ENCODE assay signal across 9 mouse cellular contexts in genomic region chr11:53032336-53032735, GRCm38 (mm10).
DNase-seq lines count a peak whose midpoint lies in the region; ATAC-seq and TF ChIP-seq lines count a peak whose summit lies in the region.
"Had no signal": no experiment of that assay in that cellular context is flagged by ENCODE, and none has a peak within 500 bp of the region (broad histone marks: within the 10 kb centered on the region; RNA-seq: fewer than 3 reads in every experiment).

No protein-coding gene starts in this region.

- no peak for ATAC-seq in neural tube, embryonic 15.5 days (ENCODE audit: low FRiP score)
- ATAC-seq in kidney, embryonic 16.5 days (ENCODE audit: low FRiP score, low TSS enrichment): peak; percentile 35; the same call in 1 of the 2 replicates
- no peak for ATAC-seq in liver, embryonic 13.5 days (ENCODE audit: low read depth)

- no peaks in the 10 kb centered on the region for H3K9me3 ChIP-seq in neural tube, embryonic 15.5 days (replicated peaks)
- H3K9me3 ChIP-seq in kidney, embryonic 16.5 days (ENCODE audit: low read length): no peaks in the 10 kb centered on the region
- no peaks in the 10 kb centered on the region for H3K9me3 ChIP-seq in liver, embryonic 13.5 days (replicated peaks)

- 0 out of 2 replicates have a peak, but pooled peaks cover 8% of the 10 kb centered on the region for H3K27me3 ChIP-seq in neural tube, embryonic 15.5 days (replicated peaks)
- no peaks in the 10 kb centered on the region for H3K27me3 ChIP-seq in kidney, embryonic 16.5 days (ENCODE audit: insufficient read depth, low read length)
- H3K27me3 ChIP-seq in liver, embryonic 13.5 days: no peaks in the 10 kb centered on the region

- no peaks in the 10 kb centered on the region for H3K36me3 ChIP-seq in neural tube, embryonic 15.5 days
- H3K36me3 ChIP-seq in kidney, embryonic 16.5 days (ENCODE audit: insufficient read depth, low read length): no peaks in the 10 kb centered on the region
- H3K36me3 ChIP-seq in liver, embryonic 13.5 days: no peaks in the 10 kb centered on the region

- H3K4me2 ChIP-seq in neural tube, embryonic 15.5 days: no peak overlapping the region
- H3K4me2 ChIP-seq in kidney, embryonic 16.5 days (replicated peaks; ENCODE audit: low read depth, low read length): no peak overlapping the region
- H3K4me2 ChIP-seq in liver, embryonic 13.5 days: no peak overlapping the region

- WGBS in neural tube, embryonic 15.5 days: 24% methylated on average over 4 of the region's 4 CpGs
- WGBS in kidney, embryonic 16.5 days: 25% methylated on average over 4 of the region's 4 CpGs
- WGBS in liver, embryonic 13.5 days (ENCODE audit: insufficient replicate concordance): 21% methylated on average over 4 of the region's 4 CpGs

- peak; percentile 96 for TF ChIP-seq CTCF in gastrocnemius, adult 2 months (IDR thresholded peaks at IDR 0.05)

- no peak overlapping the region for H3K9ac ChIP-seq in neural tube, embryonic 15.5 days (replicated peaks)
- no peak overlapping the region for H3K9ac ChIP-seq in kidney, embryonic 16.5 days (replicated peaks; ENCODE audit: low read length)
- H3K9ac ChIP-seq in liver, embryonic 13.5 days: no peak overlapping the region

- peaks cover 8% of the 10 kb centered on the region; the same call in 1 of the 2 replicates for H3K4me1 ChIP-seq in neural tube, embryonic 15.5 days
- no peaks in the 10 kb centered on the region for H3K4me1 ChIP-seq in kidney, embryonic 16.5 days (ENCODE audit: insufficient read depth, low read length)
- H3K4me1 ChIP-seq in liver, embryonic 13.5 days (replicated peaks): no peaks in the 10 kb centered on the region

- no peak overlapping the region for H3K4me3 ChIP-seq in neural tube, embryonic 15.5 days (replicated peaks)
- H3K4me3 ChIP-seq in gastrocnemius, adult 2 months: no peak overlapping the region
- no peak overlapping the region for H3K4me3 ChIP-seq in kidney, embryonic 16.5 days (ENCODE audit: low read length)
- no peak overlapping the region for H3K4me3 ChIP-seq in liver, embryonic 13.5 days (replicated peaks)
- H3K4me3 ChIP-seq: erythroblast, embryonic 14.5 days had no signal

- no peak overlapping the region for H3K27ac ChIP-seq in neural tube, embryonic 15.5 days (replicated peaks)
- H3K27ac ChIP-seq in gastrocnemius, adult 2 months: no peak overlapping the region
- H3K27ac ChIP-seq in kidney, embryonic 16.5 days (ENCODE audit: low read length): no peak overlapping the region
- no peak overlapping the region for H3K27ac ChIP-seq in liver, embryonic 13.5 days

- intact Hi-C loops in gastrocnemius, adult 2 months (cut with DNase I): loop anchor here (1.0 to 10.0 kb wide), 3 partner anchors 220 to 611 kb away; partner anchors contain the start of gene Fstl4

- DNase-seq in neural tube, embryonic 10.5 days (ENCODE audit: extremely low spot score, low spot score): peak; percentile 88
- DNase-seq in cerebellum, postnatal 4 days (ENCODE audit: low spot score in 2 of 2): peak; percentile 69 to 80
- peak; percentile 82 for DNase-seq in gastrocnemius, adult 2 months
- DNase-seq in liver, embryonic 13.5 days: peak; percentile 33
- DNase-seq in ovary, postnatal 10 days (ENCODE audit: low spot score): peak; percentile 69
- peak; percentile 45 to 81 for DNase-seq in thymus, postnatal 10 days (ENCODE audit: low spot score in 2 of 2)

Comparison
In these comparisons a context has a peak if more than half of its experiments do, and no peak if none do; other contexts are left out.
1. DNase-seq: peak in every context shown above with its lines; median percentile 88 in neural tube, embryonic 10.5 days; 82 in gastrocnemius, adult 2 months; 74 in cerebellum, postnatal 4 days; 69 in ovary, postnatal 10 days; 63 in thymus, postnatal 10 days; 33 in liver, embryonic 13.5 days.